Mouse (Mus musculus) kidney, adult 11 months (tissue): ENCODE data around the gene Il12rb2.
A peak's percentile ranks its signal among the peaks of the same experiment; 100 is the strongest.

Experiments used
- DNase-seq: peaks from one replicate; pipeline ENCODE4 v3.0.0; 2022

Gene Il12rb2

DNA sequence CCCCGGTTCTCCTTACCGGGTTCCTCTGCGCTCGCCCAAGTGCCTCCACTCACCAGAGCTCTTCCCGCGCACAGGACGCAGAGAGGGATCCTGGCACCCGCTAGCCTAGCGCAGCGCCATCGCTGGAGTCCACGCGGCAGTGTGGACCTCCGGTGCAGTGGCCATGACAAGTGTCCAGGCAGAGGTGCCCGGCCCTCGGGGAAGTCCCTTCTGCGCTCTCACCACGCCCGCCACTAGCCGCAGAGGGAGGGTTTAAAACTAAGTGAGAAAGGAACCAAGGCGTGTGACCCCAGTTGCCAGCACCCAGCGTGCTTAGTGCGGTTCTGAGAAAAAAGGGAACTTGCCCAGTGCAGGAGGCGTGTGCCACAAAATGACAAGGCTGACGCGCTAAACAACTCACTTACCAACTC is at the start of gene Il12rb2:
Gene Il12rb2 (minus strand): TSS at position 207 of the 410 bp plus-strand sequence.
- DNase-seq, result no peak

DNA sequence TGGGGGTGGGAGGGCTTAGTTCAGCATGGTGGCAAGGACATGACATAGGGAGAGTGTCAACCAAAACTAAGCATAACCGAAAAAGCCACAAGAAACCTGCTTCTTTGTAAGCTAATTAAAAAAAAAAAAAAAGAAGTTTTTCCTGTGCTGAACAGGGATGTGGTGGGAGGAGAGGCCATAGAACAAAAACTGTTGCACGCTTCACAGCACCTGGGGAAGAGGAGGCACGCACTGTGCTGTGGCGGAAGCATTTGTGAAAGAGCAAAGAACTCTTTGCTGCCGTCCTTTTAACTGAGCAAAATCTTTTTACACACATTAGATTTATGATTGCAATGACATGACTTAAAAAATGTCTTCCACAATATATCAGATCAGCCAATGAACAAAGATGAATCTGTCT is 45.8 kb upstream of the Il12rb2 start:
- DNase-seq, result no peak

GRCm38 (mm10) chr6:67416557-67416956 is 40.6 kb upstream of the Il12rb2 start:
- no peak for DNase-seq

DNA sequence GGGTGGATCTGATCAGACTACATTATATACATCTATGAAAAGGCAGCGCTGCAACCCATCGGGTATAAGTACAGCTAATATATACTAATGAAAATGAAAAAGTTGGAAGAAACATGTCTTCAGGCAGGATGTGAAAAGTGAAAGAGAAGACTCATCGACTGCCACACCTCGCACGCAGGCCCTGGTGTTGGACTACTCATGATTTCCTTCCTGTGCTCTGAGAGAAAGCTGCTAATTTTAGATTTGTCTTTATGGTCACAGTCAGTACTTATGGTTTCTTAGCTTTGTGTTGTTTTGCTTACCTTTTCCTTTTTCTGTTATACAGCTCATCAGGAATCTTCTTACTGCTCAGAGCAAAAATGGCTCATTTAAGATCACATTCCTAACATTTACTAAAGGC is 39.3 kb upstream of the Il12rb2 start:
- DNase-seq, result no peak

- peak; percentile 23 for DNase-seq
Observed at GRCm38 (mm10) chr6:67413378-67413777, 37.4 kb upstream of the Il12rb2 start.

GRCm38 (mm10) chr6:67405281-67405682 is 29.3 kb upstream of the Il12rb2 start:
- DNase-seq, result no peak

DNA sequence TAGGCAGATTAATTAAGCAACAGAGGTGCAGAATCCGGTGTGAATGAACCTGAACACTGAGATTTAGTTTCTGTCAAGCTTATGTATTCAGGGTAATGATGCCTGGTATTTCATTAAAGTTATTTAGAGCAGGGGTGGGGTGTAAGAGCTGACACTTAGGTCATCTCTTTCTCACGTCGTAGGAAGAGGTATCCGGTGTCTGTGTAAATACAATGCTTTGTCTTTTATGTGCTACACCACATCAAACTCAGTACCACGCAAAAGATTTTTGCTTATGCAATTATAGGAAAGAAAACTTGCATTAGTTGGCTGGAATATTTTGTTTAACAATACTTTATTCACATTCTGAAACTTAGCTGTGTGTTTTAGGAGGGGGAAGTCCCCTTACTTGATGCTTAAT is 23.6 kb upstream of the Il12rb2 start:
- no peak for DNase-seq

- DNase-seq, result no peak
Observed at GRCm38 (mm10) chr6:67365785-67366184, 10.2 kb downstream of the Il12rb2 start.

DNA sequence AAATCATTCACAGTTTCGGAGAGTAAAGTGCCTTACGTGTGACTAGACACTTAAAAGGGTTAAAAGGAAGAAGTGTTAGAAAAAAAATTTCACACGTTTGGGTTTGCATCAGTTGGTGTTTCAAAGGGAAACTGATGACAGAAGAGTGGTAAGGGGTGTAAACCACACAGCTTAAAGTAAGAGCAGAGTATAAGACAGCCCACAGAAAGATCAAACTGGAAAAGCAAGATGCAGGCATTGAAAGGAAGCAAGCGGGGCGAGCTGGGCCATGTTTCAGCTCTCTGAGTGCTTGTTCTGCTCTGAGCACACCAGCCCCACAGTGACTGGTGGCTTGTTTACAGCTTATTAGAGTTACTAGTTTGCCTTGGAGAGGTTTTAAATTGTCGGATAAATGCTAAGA is 27.9 kb downstream of the Il12rb2 start:
- no peak for DNase-seq

DNA sequence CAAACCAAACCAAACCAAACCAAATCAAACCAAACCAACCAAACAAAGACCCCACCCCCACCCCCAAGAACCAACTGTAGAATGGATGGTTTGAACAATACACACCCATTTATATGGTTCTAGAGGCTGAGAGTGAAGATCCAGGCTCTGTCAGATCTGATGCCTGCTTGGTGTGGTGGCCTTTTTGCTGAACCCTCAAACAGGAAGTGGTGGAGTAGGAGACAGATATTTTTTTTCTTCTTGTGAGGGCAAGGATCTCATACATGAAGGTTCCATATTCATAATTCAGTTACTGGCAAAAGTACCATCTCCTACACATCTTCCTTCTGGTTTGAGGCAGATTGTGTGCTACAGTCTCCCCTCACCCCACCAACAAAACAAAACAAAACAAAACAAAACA is 36.5 kb downstream of the Il12rb2 start:
- no peak for DNase-seq

DNA sequence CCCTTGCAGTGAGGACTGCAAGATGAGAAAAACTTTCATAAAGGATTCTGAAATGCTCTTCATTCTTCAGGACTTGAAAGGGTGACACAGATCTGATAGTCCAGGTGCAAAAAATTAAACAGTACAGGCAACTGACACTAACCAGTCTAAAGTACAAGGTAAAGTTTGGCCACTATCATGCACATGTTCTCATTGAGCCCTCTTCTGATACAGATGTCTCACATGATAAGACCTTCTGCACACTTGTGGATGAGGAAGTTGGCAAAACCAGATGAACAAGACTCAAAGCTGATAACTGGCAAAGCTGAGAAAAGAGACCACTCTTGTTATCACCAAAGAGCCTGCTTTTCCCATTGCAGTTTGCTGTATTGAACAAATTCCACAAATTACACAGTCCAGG is 38.0 kb downstream of the Il12rb2 start:
- no peak for DNase-seq

DNA sequence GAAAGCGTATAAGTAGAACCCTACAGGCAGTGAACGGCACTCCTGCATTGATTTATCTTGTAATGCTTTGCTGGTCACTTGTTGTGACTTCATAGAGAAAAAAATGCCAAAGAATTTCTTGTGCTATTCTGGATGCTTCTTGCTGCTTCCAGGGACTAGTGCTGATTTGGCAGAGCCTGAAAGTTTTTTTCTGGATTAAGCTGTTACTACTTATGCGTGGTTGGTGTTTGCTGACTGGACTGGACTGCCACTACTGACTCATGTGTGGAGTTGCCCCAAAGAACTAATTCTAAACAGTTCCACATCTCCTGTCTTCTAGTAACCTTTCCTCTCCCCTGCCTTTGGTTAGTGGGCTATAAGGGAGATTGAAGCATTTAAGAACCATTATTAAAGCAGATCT is 52.2 kb downstream of the Il12rb2 start:
- DNase-seq, result no peak

- peak; percentile 57 for DNase-seq
Observed at GRCm38 (mm10) chr6:67318451-67318850, 57.5 kb downstream of the Il12rb2 start.

DNA sequence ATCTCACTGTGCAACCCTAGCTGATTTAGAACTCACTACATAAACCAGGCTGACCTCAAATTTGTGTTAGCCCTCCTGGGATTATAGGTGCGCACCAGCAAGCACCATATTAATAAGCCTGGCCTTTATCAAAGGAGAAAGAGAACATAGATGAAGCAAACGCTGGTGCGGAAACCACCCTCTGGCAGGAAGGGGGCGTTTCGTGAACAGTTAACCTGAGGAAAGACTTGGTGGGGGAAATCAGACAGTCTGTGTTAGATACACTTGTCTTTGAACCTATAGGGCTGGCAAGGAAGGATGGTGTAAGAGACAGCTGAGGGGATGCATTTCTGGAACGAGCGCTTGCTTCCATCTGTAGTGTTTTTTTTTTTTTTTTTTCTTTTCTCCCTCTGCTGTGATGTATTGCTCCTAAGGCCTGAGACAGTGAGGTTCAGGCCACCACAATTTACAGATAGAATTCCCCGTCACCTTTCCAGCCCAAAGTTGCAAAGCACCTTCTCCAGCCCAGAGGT is 58.1 kb downstream of the Il12rb2 start:
- no peak for DNase-seq

- no peak for DNase-seq
Observed at GRCm38 (mm10) chr6:67317068-67317467, 58.9 kb downstream of the Il12rb2 start.

DNA sequence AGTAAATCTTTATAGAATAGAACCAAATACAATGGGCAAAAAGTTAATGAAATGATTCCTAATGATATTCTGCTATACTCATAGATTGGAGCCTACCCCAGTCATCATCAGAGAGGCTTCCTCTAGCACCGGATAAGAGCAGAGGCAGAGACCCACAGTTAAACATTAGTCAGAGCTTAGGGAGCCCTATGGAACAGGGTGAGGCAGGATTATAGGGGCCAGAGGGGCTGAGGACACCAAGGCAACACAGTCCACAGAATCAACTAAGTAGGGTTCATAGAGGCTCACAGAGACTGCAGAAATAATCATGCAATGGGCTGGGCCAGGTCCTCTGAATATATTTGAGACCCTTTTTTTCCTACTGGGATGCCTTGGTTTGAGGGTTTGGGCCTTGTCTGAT is 61.3 kb downstream of the Il12rb2 start:
- no peak for DNase-seq

- no peak for DNase-seq
Observed at GRCm38 (mm10) chr6:67309752-67310151, 66.2 kb downstream of the Il12rb2 start.

DNA sequence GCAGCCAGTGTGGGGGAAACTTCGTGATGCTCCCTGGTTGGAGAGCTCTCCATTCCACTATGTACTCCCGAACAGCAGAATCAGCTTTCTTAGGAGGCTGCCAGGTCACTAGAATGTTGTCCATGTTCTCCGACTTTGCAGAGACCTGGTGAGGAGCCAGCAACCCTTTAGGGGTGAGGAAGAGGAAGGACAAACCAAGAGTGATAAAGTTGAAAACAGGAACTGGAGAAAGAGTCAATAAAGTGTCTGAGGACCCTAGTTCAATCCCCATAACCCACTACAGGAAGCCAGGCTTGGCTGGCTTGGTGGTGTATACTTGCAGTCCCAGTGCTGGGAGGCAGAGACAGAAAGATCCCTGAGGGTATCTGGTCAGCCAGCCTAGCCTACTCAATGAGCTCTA is 67.0 kb downstream of the Il12rb2 start:
- DNase-seq, result no peak

- no peak for DNase-seq
Observed at GRCm38 (mm10) chr6:67303210-67303609, 72.8 kb downstream of the Il12rb2 start.

- DNase-seq, result no peak
Observed at GRCm38 (mm10) chr6:67302471-67302870, 73.5 kb downstream of the Il12rb2 start.

GRCm38 (mm10) chr6:67301230-67301629 is 74.8 kb downstream of the Il12rb2 start:
- no peak for DNase-seq

DNA sequence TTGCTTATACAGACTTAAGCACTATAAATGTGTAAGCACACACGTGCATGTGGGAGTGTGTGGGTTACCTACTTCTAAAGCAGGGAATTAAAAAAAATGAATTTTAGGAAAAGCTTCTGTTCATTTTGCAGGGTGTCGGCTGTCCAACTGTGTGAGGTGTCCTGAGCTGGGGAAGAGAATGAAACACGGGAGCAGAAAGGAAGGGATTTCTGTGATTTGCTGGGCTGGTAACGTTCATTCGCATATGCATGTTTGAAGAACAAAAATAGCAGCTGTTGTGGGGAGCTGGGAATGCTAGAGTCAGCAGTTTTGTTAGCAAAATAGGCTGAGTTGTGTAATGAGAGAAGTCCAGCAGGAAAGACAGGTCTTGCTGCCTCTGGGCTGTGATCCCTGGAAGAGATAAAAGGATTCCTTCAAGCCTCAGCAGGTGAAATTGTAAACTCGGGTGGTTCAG is 75.3 kb downstream of the Il12rb2 start:
- peak; percentile 21 for DNase-seq

DNA sequence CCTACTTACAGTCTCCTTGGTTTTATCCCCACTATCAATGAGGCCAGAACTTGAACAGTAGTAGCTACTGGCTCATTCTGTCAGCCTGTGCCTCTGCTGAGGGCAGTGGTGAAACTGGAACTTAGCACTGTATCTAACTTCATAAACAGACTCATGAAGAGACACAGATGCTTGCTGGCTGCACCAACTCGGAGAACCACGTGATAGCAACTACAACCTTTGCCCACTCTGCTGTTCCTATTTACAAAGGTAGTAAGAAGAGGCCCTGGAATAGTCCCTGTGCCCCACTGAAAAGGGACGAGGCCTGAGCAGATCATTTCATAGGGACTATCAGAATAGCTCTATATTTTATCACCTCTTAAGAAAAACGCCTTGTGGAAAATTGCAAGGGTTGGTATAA is 75.7 kb downstream of the Il12rb2 start:
- DNase-seq, result peak; percentile 65

- no peak for DNase-seq
Observed at GRCm38 (mm10) chr6:67298742-67299141, 77.2 kb downstream of the Il12rb2 start.

- no peak for DNase-seq
Observed at GRCm38 (mm10) chr6:67296126-67296525, 79.9 kb downstream of the Il12rb2 start.
